ENCODE assay signal across 18 mouse cellular contexts in genomic region chr11:69532480-69533150, GRCm38 (mm10). TPM values are rescaled to one million over a fixed set of nuclear protein-coding genes. Genes with fewer than 3 reads are reported as not detected.
A peak's percentile ranks its signal among the peaks of the same experiment; 100 is the strongest.
DNase-seq lines count a peak whose midpoint lies in the region; ATAC-seq and TF ChIP-seq lines count a peak whose summit lies in the region.
"Had no signal": no experiment of that assay in that cellular context is flagged by ENCODE, and none has a peak within 500 bp of the region (broad histone marks: within the 10 kb centered on the region; RNA-seq: fewer than 3 reads in every experiment).

No protein-coding gene starts in this region.

- H3K4me2 ChIP-seq in embryonic facial prominence, embryonic 13.5 days, result no peak overlapping the region
- H3K4me2 ChIP-seq: heart, embryonic 12.5 days; hindbrain, embryonic 15.5 days; kidney, embryonic 15.5 days; liver, embryonic 15.5 days; neural tube, embryonic 13.5 days had no signal

- H3K27ac ChIP-seq in layer of hippocampus, adult 2 months, result peak overlapping the region; percentile 70; the same call in 1 of the 2 replicates
- no peak overlapping the region for H3K27ac ChIP-seq in embryonic facial prominence, embryonic 13.5 days
- H3K27ac ChIP-seq: hindbrain, embryonic 15.5 days; kidney, embryonic 15.5 days; liver, embryonic 15.5 days; neural tube, embryonic 13.5 days had no signal

- no peaks in the 10 kb centered on the region for H3K9me3 ChIP-seq in embryonic facial prominence, embryonic 13.5 days
- H3K9me3 ChIP-seq: heart, embryonic 12.5 days; hindbrain, embryonic 15.5 days; kidney, embryonic 15.5 days; liver, embryonic 15.5 days; neural tube, embryonic 13.5 days had no signal

- intact Hi-C loops in gastrocnemius, postnatal 36 days (cut with DNase I), result no loop called here

- no peaks in the 10 kb centered on the region for H3K27me3 ChIP-seq in embryonic facial prominence, embryonic 13.5 days
- H3K27me3 ChIP-seq: hindbrain, embryonic 15.5 days; neural tube, embryonic 13.5 days had no signal

- peaks cover 16% of the 10 kb centered on the region for H3K4me1 ChIP-seq in embryonic facial prominence, embryonic 13.5 days
- H3K4me1 ChIP-seq: heart, embryonic 12.5 days had no signal

- H3K4me3 ChIP-seq in layer of hippocampus, adult 2 months, result no peak overlapping the region
- H3K4me3 ChIP-seq in embryonic facial prominence, embryonic 13.5 days, result no peak overlapping the region
- H3K4me3 ChIP-seq: erythroblast, embryonic 14.5 days; heart, embryonic 12.5 days; hindbrain, embryonic 15.5 days; kidney, embryonic 15.5 days; liver, embryonic 15.5 days; neural tube, embryonic 13.5 days had no signal

- peak; percentile 35 to 43 for DNase-seq in cerebellum, postnatal 25 days
- no peak for DNase-seq in cerebellum, postnatal 36 days
- DNase-seq in layer of hippocampus, adult 2 months (ENCODE audit: low spot score in 2 of 2), result no peak
- no peak for DNase-seq in layer of hippocampus, adult 11-12 months (ENCODE audit: low spot score)
- DNase-seq in ES-CJ7 (ENCODE audit: low read depth, low spot score), result peak; percentile 40
- no peak for DNase-seq in gastrocnemius, postnatal 36 days
- DNase-seq: adrenal gland, adult 8-10 months; heart, postnatal 36 days; thymus, postnatal 14 days had no signal

- H3K36me3 ChIP-seq in embryonic facial prominence, embryonic 13.5 days, result no peaks in the 10 kb centered on the region
- H3K36me3 ChIP-seq: heart, embryonic 12.5 days; hindbrain, embryonic 15.5 days; kidney, embryonic 15.5 days; liver, embryonic 15.5 days; neural tube, embryonic 13.5 days had no signal

- no peak for ATAC-seq in embryonic facial prominence, embryonic 13.5 days (ENCODE audit: insufficient number of reproducible peaks, insufficient read depth, low FRiP score, low TSS enrichment, low read depth)
- ATAC-seq: forebrain, embryonic 14.5 days had no signal

- 73% methylated on average over 7 of the region's 7 CpGs for WGBS in embryonic facial prominence, embryonic 13.5 days

- H3K9ac ChIP-seq in embryonic facial prominence, embryonic 13.5 days, result 0 out of 2 replicates have a peak overlapping the region, but pooled peaks have one; percentile 8
- H3K9ac ChIP-seq: heart, embryonic 12.5 days; hindbrain, embryonic 15.5 days; kidney, embryonic 15.5 days; liver, embryonic 15.5 days; neural tube, embryonic 13.5 days had no signal

- TF ChIP-seq CTCF in layer of hippocampus, adult 2 months (conservative IDR thresholded peaks at IDR 0.05), result peak; percentile 50

RNA-seq across cellular contexts. Expression of gene Dnah2, which starts 16.3 kb away (rescaled TPM):
- 1 to 10 TPM; 4.6 to 5.2 TPM for total RNA-seq in layer of hippocampus, adult 2 months (2021)
- polyA plus RNA-seq in embryonic facial prominence, embryonic 13.5 days (2015; fragmentation: Nextera tagmentation; extraction: Ambion mirVana), result 4.2 and 4.4 TPM in 2 replicates
- under 1 TPM; 0.13 to 0.27 TPM for total RNA-seq in gastrocnemius, postnatal 36 days (2021)
- total RNA-seq: megakaryocyte-erythroid progenitor cell, adult 5-6 weeks had no signal
- polyA plus RNA-seq: erythroblast, embryonic 14.5 days had no signal

RNA-seq across cellular contexts. Expression of gene Efnb3, which starts 27.4 kb away (rescaled TPM):
- 100 to 1,000 TPM; 113 to 116 TPM for total RNA-seq in layer of hippocampus, adult 2 months (2021)
- polyA plus RNA-seq in embryonic facial prominence, embryonic 13.5 days (2015; fragmentation: Nextera tagmentation; extraction: Ambion mirVana), result 43.4 and 46.3 TPM in 2 replicates
- under 1 TPM; 0.23 to 0.62 TPM for total RNA-seq in gastrocnemius, postnatal 36 days (2021)

RNA-seq across cellular contexts. Expression of gene Wrap53, which starts 47.4 kb away (rescaled TPM):
- total RNA-seq in layer of hippocampus, adult 2 months (2021), result 10 to 100 TPM; 12.0 to 14.3 TPM
- 26.9 TPM in 2 replicates for polyA plus RNA-seq in embryonic facial prominence, embryonic 13.5 days (2015; fragmentation: Nextera tagmentation; extraction: Ambion mirVana)
- 1 to 10 TPM; 2.6 to 2.8 TPM for total RNA-seq in gastrocnemius, postnatal 36 days (2021)

RNA-seq across cellular contexts. Expression of gene Trp53, which starts 47.5 kb away (rescaled TPM):
- total RNA-seq in layer of hippocampus, adult 2 months (2021), result 10 to 100 TPM; 28.5 to 32.3 TPM
- 160 and 186 TPM in 2 replicates for polyA plus RNA-seq in embryonic facial prominence, embryonic 13.5 days (2015; fragmentation: Nextera tagmentation; extraction: Ambion mirVana)
- total RNA-seq in gastrocnemius, postnatal 36 days (2021), result 10 to 100 TPM; 10.7 to 15.8 TPM

Comparison
In these comparisons a context has a peak if more than half of its experiments do, and no peak if none do; other contexts are left out.
1. DNase-seq: peak in cerebellum, postnatal 25 days (2 of 2) and ES-CJ7 (single experiment); none in cerebellum, postnatal 36 days (0 of 2), layer of hippocampus, adult 2 months (0 of 2), layer of hippocampus, adult 11-12 months (single experiment) and gastrocnemius, postnatal 36 days (0 of 2).
2. RNA of gene Dnah2, which starts 16.3 kb away (total RNA-seq): 4.6 to 5.2 TPM in layer of hippocampus, adult 2 months; 0.13 to 0.27 TPM in gastrocnemius, postnatal 36 days; every median in the first group is over 4 times any median in the second.
3. RNA of gene Efnb3, which starts 27.4 kb away (total RNA-seq): 113 to 116 TPM in layer of hippocampus, adult 2 months; 0.23 to 0.62 TPM in gastrocnemius, postnatal 36 days; every median in the first group is over 10 times any median in the second.